Comparison of ENCODE assay signal across 8 mouse cellular contexts in the genomic region with DNA sequence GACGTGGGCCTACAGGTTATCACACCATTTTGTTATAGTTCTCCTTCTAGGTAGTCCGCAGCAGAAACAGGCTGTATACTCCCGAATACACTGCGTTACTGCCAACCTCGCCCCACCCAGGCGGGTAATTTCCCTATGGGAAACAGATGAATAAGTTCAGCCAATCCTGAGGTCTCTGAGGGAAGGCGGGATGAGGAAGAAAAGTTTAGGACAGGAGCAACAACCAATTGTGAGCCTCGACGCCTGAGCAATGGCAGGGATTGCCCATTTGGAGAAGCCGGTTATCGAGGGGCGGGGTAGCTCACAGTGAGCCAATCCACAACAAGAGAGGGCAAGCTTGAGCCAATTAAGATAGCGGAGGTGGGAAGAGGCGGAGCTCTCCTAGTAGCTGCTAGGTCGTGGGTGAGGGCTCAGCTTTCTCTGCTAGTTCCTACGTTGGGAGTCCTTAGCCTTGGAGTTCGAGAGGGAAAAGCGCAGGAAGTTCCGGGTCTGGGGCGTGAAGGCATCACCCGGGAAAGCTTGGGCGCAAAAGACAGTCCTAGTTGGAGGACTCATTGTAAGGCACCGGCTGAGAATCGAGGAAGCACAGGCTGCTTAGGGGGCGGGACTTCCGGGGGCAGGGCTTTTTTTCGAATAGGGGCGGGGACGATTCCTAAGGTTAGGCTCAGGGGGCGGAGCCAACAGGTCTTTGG. TPM values are rescaled to one million over a fixed set of nuclear protein-coding genes. Genes with fewer than 3 reads are reported as not detected.
DNase-seq lines count a peak whose midpoint lies in the region; ATAC-seq and TF ChIP-seq lines count a peak whose summit lies in the region.

Gene Zbtb3 (plus strand): TSS at position 426 of the 692 bp plus-strand sequence.

- no peak for TF ChIP-seq CTCF in kidney, adult 2 months (conservative IDR thresholded peaks at IDR 0.05; ENCODE audit: insufficient read depth, insufficient read length, low read depth, low read length)
- TF ChIP-seq CTCF in spleen, adult 2 months (IDR thresholded peaks at IDR 0.05; ENCODE audit: extremely low read depth, insufficient read depth, insufficient read length, insufficient replicate concordance) = no peak

- peak within 1 kb of the TSS; percentile 63 for H3K4me3 ChIP-seq in embryonic facial prominence, embryonic 13.5 days
- H3K4me3 ChIP-seq in kidney, adult 2 months (ENCODE audit: insufficient read depth, low read depth, low read length) = peak within 1 kb of the TSS; percentile 55
- H3K4me3 ChIP-seq in limb, embryonic 12.5 days (replicated peaks) = peak within 1 kb of the TSS; percentile 54
- peak within 1 kb of the TSS; percentile 67 for H3K4me3 ChIP-seq in midbrain, embryonic 15.5 days
- peak within 1 kb of the TSS; percentile 79 for H3K4me3 ChIP-seq in spleen, adult 2 months (ENCODE audit: extremely low read depth, insufficient read depth, insufficient read length)

- peak within 1 kb of the TSS; percentile 77 for H3K4me2 ChIP-seq in embryonic facial prominence, embryonic 13.5 days
- H3K4me2 ChIP-seq in limb, embryonic 12.5 days = peak within 1 kb of the TSS; percentile 70
- H3K4me2 ChIP-seq in midbrain, embryonic 15.5 days = peak within 1 kb of the TSS; percentile 74

- TF ChIP-seq POLR2A in kidney, adult 2 months (IDR thresholded peaks at IDR 0.05; ENCODE audit: low read depth, low read length) = no peak
- TF ChIP-seq POLR2A in spleen, adult 2 months (IDR thresholded peaks at IDR 0.05; ENCODE audit: low read depth, low read length) = peak; percentile 67

- peak; percentile 89 for DNase-seq in 3134 (ENCODE audit: extremely low read depth, insufficient read length, low spot score)
- DNase-seq in adrenal gland, postnatal 36 days = peak; percentile 94 to 95
- DNase-seq in heart, adult 18-20 months = peak; percentile 94 to 99
- peak; percentile 99 for DNase-seq in kidney, adult 2 months
- peak; percentile 91 to 96 for DNase-seq in spleen, adult 2 months (ENCODE audit: low read depth in 1 of 2, low spot score in 2 of 2)

- under 1% methylated on average over 30 of the region's 30 CpGs for WGBS in embryonic facial prominence, embryonic 13.5 days
- WGBS in kidney, adult 2 months = under 1% methylated on average over 30 of the region's 30 CpGs
- under 1% methylated on average over 30 of the region's 30 CpGs for WGBS in limb, embryonic 12.5 days
- under 1% methylated on average over 30 of the region's 30 CpGs for WGBS in midbrain, embryonic 15.5 days
- under 1% methylated on average over 30 of the region's 30 CpGs for WGBS in spleen, adult 2 months

- H3K9ac ChIP-seq in embryonic facial prominence, embryonic 13.5 days = peak within 1 kb of the TSS; percentile 64
- H3K9ac ChIP-seq in limb, embryonic 12.5 days (replicated peaks) = peak within 1 kb of the TSS; percentile 40; the same call in 1 of the 2 replicates
- H3K9ac ChIP-seq in midbrain, embryonic 15.5 days = peak within 1 kb of the TSS; percentile 65

- H3K27ac ChIP-seq in embryonic facial prominence, embryonic 13.5 days = peak within 1 kb of the TSS; percentile 91
- peak within 1 kb of the TSS; percentile 40; the same call in 1 of the 2 replicates for H3K27ac ChIP-seq in kidney, adult 2 months (ENCODE audit: insufficient read depth, low read depth, low read length)
- peak within 1 kb of the TSS; percentile 81 for H3K27ac ChIP-seq in limb, embryonic 12.5 days
- H3K27ac ChIP-seq in midbrain, embryonic 15.5 days = peak within 1 kb of the TSS; percentile 96
- H3K27ac ChIP-seq in spleen, adult 2 months (ENCODE audit: insufficient read depth, low read length) = peak within 1 kb of the TSS; percentile 76

- no peaks in the 10 kb centered on the region for H3K9me3 ChIP-seq in embryonic facial prominence, embryonic 13.5 days
- no peaks in the 10 kb centered on the region for H3K9me3 ChIP-seq in limb, embryonic 12.5 days
- H3K9me3 ChIP-seq in midbrain, embryonic 15.5 days = no peaks in the 10 kb centered on the region

- peak; percentile 98 for ATAC-seq in embryonic facial prominence, embryonic 13.5 days (ENCODE audit: insufficient number of reproducible peaks, insufficient read depth, low FRiP score, low TSS enrichment, low read depth)
- ATAC-seq in limb, embryonic 12.5 days (ENCODE audit: insufficient number of reproducible peaks, insufficient read depth, low FRiP score, low TSS enrichment, low read depth) = peak; percentile 96
- ATAC-seq in midbrain, embryonic 15.5 days (replicated peaks) = peak; percentile 98

- peaks cover 23% of the 10 kb centered on the region for H3K4me1 ChIP-seq in embryonic facial prominence, embryonic 13.5 days
- H3K4me1 ChIP-seq in kidney, adult 2 months (ENCODE audit: control insufficient read depth, insufficient read depth, low read length) = no peaks in the 10 kb centered on the region; the same call in 1 of the 2 replicates
- H3K4me1 ChIP-seq in limb, embryonic 12.5 days (replicated peaks) = peaks cover 11% of the 10 kb centered on the region
- peaks cover 35% of the 10 kb centered on the region for H3K4me1 ChIP-seq in midbrain, embryonic 15.5 days
- peaks cover 3% of the 10 kb centered on the region for H3K4me1 ChIP-seq in spleen, adult 2 months (ENCODE audit: control insufficient read depth, insufficient read depth, insufficient read length)

- H3K36me3 ChIP-seq in embryonic facial prominence, embryonic 13.5 days = peaks cover 35% of the 10 kb centered on the region
- no peaks in the 10 kb centered on the region for H3K36me3 ChIP-seq in kidney, adult 2 months (ENCODE audit: control insufficient read depth, insufficient read depth, low read length)
- H3K36me3 ChIP-seq in limb, embryonic 12.5 days = peaks cover 34% of the 10 kb centered on the region
- peaks cover 3% of the 10 kb centered on the region; the same call in 1 of the 2 replicates for H3K36me3 ChIP-seq in midbrain, embryonic 15.5 days (replicated peaks)
- peaks cover 2% of the 10 kb centered on the region; the same call in 1 of the 2 replicates for H3K36me3 ChIP-seq in spleen, adult 2 months (ENCODE audit: control insufficient read depth, insufficient read depth, low read length)

- H3K27me3 ChIP-seq in embryonic facial prominence, embryonic 13.5 days = no peaks in the 10 kb centered on the region
- no peaks in the 10 kb centered on the region for H3K27me3 ChIP-seq in kidney, adult 2 months (replicated peaks; ENCODE audit: control insufficient read depth, insufficient read depth, low read length)
- H3K27me3 ChIP-seq in limb, embryonic 12.5 days = no peaks in the 10 kb centered on the region
- no peaks in the 10 kb centered on the region for H3K27me3 ChIP-seq in midbrain, embryonic 15.5 days (replicated peaks)
- no peaks in the 10 kb centered on the region for H3K27me3 ChIP-seq in spleen, adult 2 months (ENCODE audit: control insufficient read depth, insufficient read depth, low read length)

RNA-seq across cellular contexts. Expression of gene Zbtb3, which starts in this region (rescaled TPM):
- total RNA-seq in adrenal gland, postnatal 36 days (2021) = 1 to 10 TPM; 2.0 to 2.9 TPM
- 5.5 and 6.0 TPM in 2 replicates for polyA plus RNA-seq in embryonic facial prominence, embryonic 13.5 days (2015; fragmentation: Nextera tagmentation; extraction: Ambion mirVana)
- 1 to 10 TPM in 1 of 2 experiments, under 1 TPM in 1; 0.79 to 1.6 TPM for total RNA-seq in heart, adult 18-20 months (2021)
- polyA plus RNA-seq in kidney, adult 2 months (2012; rRNA removed) = 1.4 and 1.6 TPM in 2 replicates
- 6.1 and 6.2 TPM in 2 replicates for polyA plus RNA-seq in limb, embryonic 12.5 days (2016; fragmentation: Nextera tagmentation; extraction: Ambion mirVana)
- polyA plus RNA-seq in midbrain, embryonic 15.5 days (2015; fragmentation: Nextera tagmentation; extraction: Ambion mirVana) = 8.4 and 8.7 TPM in 2 replicates
- 2.4 and 2.5 TPM in 2 replicates for polyA plus RNA-seq in spleen, adult 2 months (2012; rRNA removed)

Comparison
In these comparisons a context has a peak if more than half of its experiments do, and no peak if none do; other contexts are left out.
1. Peak in every context shown above with its lines: DNase-seq, ATAC-seq, H3K4me3 ChIP-seq and H3K27ac ChIP-seq.
2. H3K27ac ChIP-seq: peak in every context shown above with its lines; median percentile 96 in midbrain, embryonic 15.5 days; 91 in embryonic facial prominence, embryonic 13.5 days; 81 in limb, embryonic 12.5 days; 76 in spleen, adult 2 months; 40 in kidney, adult 2 months.